Mouse (Mus musculus) G1E (cell line): ENCODE data around the gene Nrd1. TPM values are rescaled to one million over a fixed set of nuclear protein-coding genes. Genes with fewer than 3 reads are reported as not detected.

Experiments
- ATAC-seq: 2 replicates; pipeline ENCODE4 v1.8.0; 2016; ENCODE audit warnings: mild to moderate bottlenecking; ENCODE audit not compliant: insufficient number of reproducible peaks, poor library complexity, low FRiP score, severe bottlenecking; ENCODE audit errors: extremely low read depth
- DNase-seq: peaks from one replicate; pipeline ENCODE4 v3.0.0; 2012; ENCODE audit warnings: low spot score
- H3K27me3 ChIP-seq: 2 replicates; pipeline ENCODE4 v1.6.1; 2012; ENCODE audit warnings: mild to moderate bottlenecking, low read length, inconsistent platforms; ENCODE audit not compliant: insufficient read depth
- H3K36me3 ChIP-seq: replicated peaks from 2 replicates; pipeline ENCODE3; 2012; ENCODE audit warnings: mild to moderate bottlenecking, inconsistent platforms
- H3K4me1 ChIP-seq: 2 replicates; pipeline ENCODE4 v1.6.1; 2012; ENCODE audit warnings: low read depth, low read length, inconsistent platforms, mixed read lengths; ENCODE audit not compliant: insufficient read depth
- H3K4me3 ChIP-seq: 2 replicates; pipeline ENCODE4 v1.5.1; 2012; ENCODE audit warnings: low read depth, mild to moderate bottlenecking, inconsistent platforms, low read length, moderate library complexity, mixed read lengths
- H3K9me3 ChIP-seq: replicated peaks from 2 replicates; pipeline ENCODE4 v1.6.1; 2012; ENCODE audit warnings: inconsistent platforms
- CTCF ChIP-seq: IDR thresholded peaks from 2 replicates; pipeline ENCODE4 v1.5.1; 2012; ENCODE audit warnings: low read depth, low read length, inconsistent platforms, mixed read lengths
- GATA1 ChIP-seq: IDR thresholded peaks from 2 replicates; pipeline ENCODE4 v1.6.1; 2012; ENCODE audit warnings: borderline replicate concordance, low read length, inconsistent platforms, mixed read lengths
- GATA2 ChIP-seq: IDR thresholded peaks from 2 replicates; pipeline ENCODE4 v1.6.1; 2012; ENCODE audit warnings: low read depth, low read length, inconsistent platforms, borderline replicate concordance
- POLR2AphosphoS5 ChIP-seq: IDR thresholded peaks from 2 replicates; pipeline ENCODE4 v1.6.1; 2012; ENCODE audit warnings: low read depth, low read length, inconsistent platforms; ENCODE audit not compliant: insufficient replicate concordance
- TAL1 ChIP-seq: conservative IDR thresholded peaks from 2 replicates; pipeline ENCODE4 v1.6.1; 2012; ENCODE audit warnings: low read depth, low read length, inconsistent platforms, mixed read lengths
- polyA plus RNA-seq: library from polyadenylated mRNA; stranded (reverse); fragments of >175 nt; gene quantifications from 2 replicates; pipeline ENCODE4 v1.2.3, GENCODE M21; 2012
- total RNA-seq, 2 experiments: library from RNA; stranded (forward) in 1 of 2; stranded (reverse) in 1 of 2; fragments of 200-1000 nt in 1 of 2; fragments of >200 nt in 1 of 2; fragmentation: Nextera tagmentation in 1 of 2; gene quantifications; 2 replicates each; pipeline ENCODE4 v1.2.3; 2014 to 2017

The Nrd1 gene
- total and polyA plus RNA-seq, 3 experiments: 32.9 to 261 (median 117) TPM

DNA sequence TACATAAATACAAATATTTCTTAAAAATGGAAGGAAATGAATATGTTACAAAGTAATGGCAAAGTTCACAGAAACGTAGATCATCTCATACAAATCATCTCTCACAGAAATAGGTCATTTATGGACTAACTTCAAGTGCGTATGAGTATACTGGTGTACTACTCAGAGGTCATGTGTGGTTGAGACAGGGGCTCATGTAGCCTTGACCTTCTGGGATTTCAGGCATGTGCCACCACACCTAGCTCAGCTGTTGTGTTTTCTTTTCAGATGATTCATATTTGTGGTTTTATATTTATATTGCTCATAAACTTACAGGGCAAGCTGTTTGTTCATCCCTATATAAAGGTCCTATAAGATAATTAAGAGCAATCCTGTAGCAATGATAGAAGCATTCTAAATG lies 29.8 kb downstream of the Nrd1 start:
- DNase-seq (no peak), ATAC-seq (no peak)
- no peaks in the 10 kb centered on the region for H3K9me3 ChIP-seq
- peaks cover 7% of the 10 kb centered on the region for H3K4me1 ChIP-seq
- peaks cover 78% of the 10 kb centered on the region for H3K36me3 ChIP-seq
- H3K4me3 ChIP-seq: no peak overlapping the region
- TF ChIP-seq CTCF: no peak
- TF ChIP-seq GATA2: no peak
- TF ChIP-seq TAL1: no peak
- TF ChIP-seq POLR2AphosphoS5: no peak
- no peak for TF ChIP-seq GATA1
- H3K27me3 ChIP-seq: no peaks in the 10 kb centered on the region

DNA sequence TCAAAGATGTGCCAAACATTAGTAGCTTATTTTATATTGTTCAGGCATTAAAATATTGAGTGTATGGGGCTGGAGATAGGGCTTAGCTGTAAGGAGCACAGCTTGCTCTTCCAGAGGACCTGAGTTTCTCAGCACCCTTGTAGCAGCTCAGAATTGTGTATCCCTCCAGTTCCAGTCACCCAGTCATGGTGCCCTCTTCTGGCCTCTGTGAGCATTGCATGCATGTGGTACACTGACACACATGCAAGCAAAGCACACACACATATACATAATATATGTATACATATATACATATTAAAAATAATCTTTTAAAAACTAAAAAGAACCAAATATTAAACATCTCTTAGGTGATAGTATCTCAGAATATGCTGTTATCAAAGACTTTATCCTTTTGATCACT lies 35.9 kb downstream of the Nrd1 start:
- Histone ChIP-seq H3K9me3 (no peaks in the 10 kb centered on the region), H3K36me3 (peaks cover 75% of the 10 kb centered on the region), H3K27me3 (no peaks in the 10 kb centered on the region), H3K4me3 (no peak overlapping the region), H3K4me1 (no peaks in the 10 kb centered on the region)
- DNase-seq (no peak), ATAC-seq (no peak)
- TF ChIP-seq CTCF (peak; percentile 74), TAL1 (no peak), GATA2 (no peak)

DNA sequence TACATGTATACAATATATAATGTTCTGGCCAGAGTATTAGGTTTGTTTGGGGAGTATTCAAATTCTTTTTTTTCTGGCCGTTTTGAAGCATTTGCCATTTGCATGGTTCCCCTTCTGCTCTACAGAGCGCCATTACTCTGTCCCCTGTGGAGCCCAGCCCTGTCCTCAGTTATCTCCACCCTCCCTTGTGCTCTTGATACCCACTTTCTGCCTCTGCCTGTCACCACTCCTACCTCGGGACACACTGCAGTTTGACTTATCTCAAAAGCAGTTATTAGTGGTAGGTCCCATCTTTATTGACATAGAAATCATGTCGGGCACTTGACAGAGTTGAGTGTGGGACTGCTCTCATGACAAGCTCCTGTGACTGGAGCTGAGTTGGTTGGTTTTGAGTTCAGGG lies 42.3 kb downstream of the Nrd1 start:
- Histone ChIP-seq H3K9me3 (no peaks in the 10 kb centered on the region), H3K36me3 (peaks cover 90% of the 10 kb centered on the region)
- no peak for ATAC-seq

DNA sequence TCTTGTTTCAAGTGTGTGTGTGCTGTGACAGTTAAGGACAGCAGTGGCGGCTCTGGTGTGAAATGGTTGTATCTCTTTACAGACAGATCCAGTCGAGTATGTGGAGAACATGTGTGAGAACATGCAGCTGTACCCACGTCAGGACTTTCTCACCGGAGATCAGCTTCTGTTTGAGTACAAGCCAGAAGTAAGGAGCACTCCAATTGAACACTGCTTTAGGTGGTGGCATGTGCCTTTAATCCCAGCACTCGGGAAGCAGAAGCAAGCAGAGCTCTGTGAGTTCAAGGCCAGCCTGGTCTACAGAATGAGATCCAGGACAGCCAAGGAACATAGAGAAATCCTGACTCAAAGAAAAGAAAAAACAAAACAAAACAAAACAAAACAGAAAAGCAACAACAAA lies 42.8 kb downstream of the Nrd1 start:
- H3K27me3 ChIP-seq: no peaks in the 10 kb centered on the region
- H3K4me1 ChIP-seq: no peaks in the 10 kb centered on the region
- peaks cover 93% of the 10 kb centered on the region for H3K36me3 ChIP-seq
- DNase-seq (no peak), ATAC-seq (no peak)
- no peak overlapping the region for H3K4me3 ChIP-seq
- no peaks in the 10 kb centered on the region for H3K9me3 ChIP-seq
- TF ChIP-seq POLR2AphosphoS5 (no peak), GATA1 (no peak), TAL1 (no peak), GATA2 (no peak), CTCF (no peak)

More for the DNA sequence above, 42.3 kb downstream of the Nrd1 start:
- no peak for DNase-seq
- Histone ChIP-seq H3K4me1 (no peaks in the 10 kb centered on the region), H3K4me3 (no peak overlapping the region), H3K27me3 (no peaks in the 10 kb centered on the region)
- TF ChIP-seq TAL1: no peak
- TF ChIP-seq GATA2: no peak
- no peak for TF ChIP-seq POLR2AphosphoS5
- no peak for TF ChIP-seq GATA1
- TF ChIP-seq CTCF: no peak

GRCm38 (mm10) chr4:109043756-109044155 lies 43.3 kb downstream of the Nrd1 start:
- H3K27me3 ChIP-seq: no peaks in the 10 kb centered on the region
- no peak for DNase-seq
- no peaks in the 10 kb centered on the region for H3K4me1 ChIP-seq
- TF ChIP-seq POLR2AphosphoS5 (no peak), GATA2 (no peak), CTCF (no peak), TAL1 (no peak), GATA1 (no peak)
- H3K9me3 ChIP-seq: no peaks in the 10 kb centered on the region
- ATAC-seq: no peak
- H3K36me3 ChIP-seq: peaks cover 92% of the 10 kb centered on the region
- H3K4me3 ChIP-seq: no peak overlapping the region

DNA sequence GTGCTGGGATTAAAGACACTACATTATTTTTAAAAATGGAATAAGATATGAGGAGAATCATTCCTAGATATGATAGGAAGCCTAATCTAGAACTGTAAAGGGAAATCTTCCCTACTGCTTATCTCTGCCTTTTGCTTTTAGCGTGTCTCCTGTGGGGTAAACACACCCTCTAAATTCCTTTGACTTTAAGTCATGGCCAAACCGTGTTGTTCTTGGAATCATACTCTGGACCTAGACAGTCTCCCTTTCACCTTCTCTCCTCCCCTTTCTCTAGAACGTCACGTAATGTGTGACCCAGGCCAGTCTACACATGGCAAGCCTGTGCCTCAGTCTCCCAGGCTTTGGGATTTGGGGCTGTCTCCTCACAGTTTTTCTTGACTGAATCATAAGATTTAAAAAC lies 47.8 kb downstream of the Nrd1 start:
- H3K4me1 ChIP-seq: no peaks in the 10 kb centered on the region
- TF ChIP-seq CTCF (no peak), TAL1 (no peak), POLR2AphosphoS5 (no peak), GATA2 (no peak), GATA1 (no peak)
- H3K36me3 ChIP-seq: peaks cover 92% of the 10 kb centered on the region
- DNase-seq (no peak), ATAC-seq (no peak)
- no peaks in the 10 kb centered on the region for H3K9me3 ChIP-seq
- no peaks in the 10 kb centered on the region for H3K27me3 ChIP-seq
- H3K4me3 ChIP-seq: no peak overlapping the region

- Histone ChIP-seq H3K4me3 (no peak overlapping the region), H3K9me3 (no peaks in the 10 kb centered on the region), H3K36me3 (peaks cover 94% of the 10 kb centered on the region), H3K4me1 (no peaks in the 10 kb centered on the region), H3K27me3 (no peaks in the 10 kb centered on the region)
- ATAC-seq (no peak), DNase-seq (no peak)
- TF ChIP-seq GATA2: no peak
- TF ChIP-seq GATA1: no peak
- TF ChIP-seq POLR2AphosphoS5: no peak
- TF ChIP-seq CTCF: no peak
- no peak for TF ChIP-seq TAL1
Observed at GRCm38 (mm10) chr4:109052282-109052681, 51.8 kb downstream of the Nrd1 start.
